Mouse (Mus musculus) lung, embryonic 14.5 days (tissue): ENCODE data around the gene Lgals1. TPM values are rescaled to one million over a fixed set of nuclear protein-coding genes. Genes with fewer than 3 reads are reported as not detected.

Experiments used
- ATAC-seq: fragments of 200-750 bp; cut with Nextera tagmentation; 2 replicates; pipeline ENCODE4 v1.8.0; 2017; ENCODE audit warnings: mild to moderate bottlenecking, moderate TSS enrichment, moderate library complexity; ENCODE audit not compliant: insufficient read depth
- DNase-seq: peaks from one replicate; pipeline ENCODE4 v3.0.0-alpha.2; 2015
- H3K27ac ChIP-seq: fragments of 300-500 bp; sonication (generic); 2 replicates; pipeline ENCODE4 v1.5.1; 2014; ENCODE audit warnings: low read depth, mild to moderate bottlenecking, moderate library complexity
- H3K27me3 ChIP-seq: fragments of 300-500 bp; sonication (generic); 2 replicates; pipeline ENCODE4 v1.6.1; 2014; ENCODE audit warnings: low read length, control low read depth; ENCODE audit not compliant: insufficient read depth
- H3K36me3 ChIP-seq: fragments of 300-500 bp; sonication (generic); 2 replicates; pipeline ENCODE4 v1.6.1; 2014; ENCODE audit warnings: control low read depth; ENCODE audit not compliant: insufficient read depth
- H3K4me1 ChIP-seq: fragments of 300-500 bp; sonication (generic); 2 replicates; pipeline ENCODE4 v1.6.1; 2014; ENCODE audit warnings: antibody characterized with exemption, control low read depth; ENCODE audit not compliant: insufficient read depth
- H3K4me2 ChIP-seq: fragments of 300-500 bp; sonication (generic); 2 replicates; pipeline ENCODE4 v1.6.1; 2014; ENCODE audit warnings: mild to moderate bottlenecking
- H3K4me3 ChIP-seq: fragments of 300-500 bp; sonication (generic); 2 replicates; pipeline ENCODE4 v1.5.1; 2014; ENCODE audit warnings: low read depth, low read length
- H3K9ac ChIP-seq: fragments of 300-500 bp; sonication (generic); 2 replicates; pipeline ENCODE4 v1.6.1; 2014
- H3K9me3 ChIP-seq: fragments of 300-500 bp; sonication (generic); 2 replicates; pipeline ENCODE4 v1.6.1; 2016; ENCODE audit warnings: low read depth, low read length, control low read depth
- CTCF ChIP-seq: IDR thresholded peaks from 2 replicates; pipeline ENCODE4 v1.5.1; 2016; ENCODE audit warnings: antibody characterized with exemption, low read depth
- WGBS: fragments of 180-500 bp; shearing (Covaris S2); extraction: QIAGEN DNeasy Blood & Tissue Kit; methylation state at CpG from one replicate; pipeline ENCODE4 v1.1.7; 2014; 5-methylcytosine and 5-hydroxymethylcytosine counted together
- polyA plus RNA-seq: library from polyadenylated mRNA; unstranded; fragments of >200 nt; fragmentation: Nextera tagmentation; extraction: Ambion mirVana; gene quantifications from 2 replicates; pipeline ENCODE4 v1.2.1, GENCODE M21; 2014

Lgals1 gene
- polyA plus RNA-seq, 1 experiment from 2014 or later = 799 TPM

- Histone ChIP-seq H3K9ac (no peak overlapping the region), H3K36me3 (no peaks in the 10 kb centered on the region), H3K4me1 (no peaks in the 10 kb centered on the region), H3K27me3 (no peaks in the 10 kb centered on the region), H3K4me2 (no peak overlapping the region), H3K27ac (no peak overlapping the region), H3K9me3 (no peaks in the 10 kb centered on the region), H3K4me3 (no peak overlapping the region)
- 0 out of 2 replicates have a peak, but pooled peaks have one; percentile 4 for TF ChIP-seq CTCF
- WGBS = 68% methylated on average over 3 of the region's 3 CpGs
- DNase-seq (no peak), ATAC-seq (no peak)
Observed at GRCm38 (mm10) chr15:78955663-78956062, 29.1 kb downstream of the Lgals1 start.

GRCm38 (mm10) chr15:78956351-78956750 is 29.8 kb downstream of the Lgals1 start:
- Histone ChIP-seq H3K27ac (no peak overlapping the region), H3K4me1 (no peaks in the 10 kb centered on the region), H3K9ac (no peak overlapping the region), H3K4me3 (no peak overlapping the region), H3K27me3 (no peaks in the 10 kb centered on the region), H3K4me2 (no peak overlapping the region), H3K36me3 (no peaks in the 10 kb centered on the region), H3K9me3 (no peaks in the 10 kb centered on the region)
- peak; percentile 32 for DNase-seq
- peak; percentile 59 for TF ChIP-seq CTCF
- peak; percentile 41; the same call in 1 of the 2 replicates for ATAC-seq
- 64% methylated on average over 4 of the region's 4 CpGs for WGBS

GRCm38 (mm10) chr15:78957021-78957420 is 30.5 kb downstream of the Lgals1 start:
- DNase-seq (no peak), ATAC-seq (no peak)
- Histone ChIP-seq H3K4me2 (no peak overlapping the region), H3K4me3 (no peak overlapping the region), H3K36me3 (no peaks in the 10 kb centered on the region), H3K27ac (no peak overlapping the region; the same call in 1 of the 2 replicates), H3K4me1 (no peaks in the 10 kb centered on the region), H3K9me3 (no peaks in the 10 kb centered on the region), H3K27me3 (no peaks in the 10 kb centered on the region), H3K9ac (no peak overlapping the region)
- no peak for TF ChIP-seq CTCF
- 39% methylated on average over 15 of the region's 15 CpGs for WGBS

GRCm38 (mm10) chr15:78959537-78959936 is 33.0 kb downstream of the Lgals1 start:
- Histone ChIP-seq H3K27me3 (no peaks in the 10 kb centered on the region), H3K9me3 (no peaks in the 10 kb centered on the region), H3K4me1 (no peaks in the 10 kb centered on the region), H3K4me3 (no peak overlapping the region), H3K36me3 (no peaks in the 10 kb centered on the region), H3K4me2 (no peak overlapping the region), H3K9ac (no peak overlapping the region), H3K27ac (no peak overlapping the region)
- ATAC-seq (no peak), DNase-seq (no peak)
- WGBS = 79% methylated on average over 11 of the region's 11 CpGs
- no peak for TF ChIP-seq CTCF

- no peak for ATAC-seq
- H3K9ac ChIP-seq = no peak overlapping the region
Observed at GRCm38 (mm10) chr15:78960088-78960487, 33.6 kb downstream of the Lgals1 start.

GRCm38 (mm10) chr15:78962885-78963284 is 36.4 kb downstream of the Lgals1 start:
- Histone ChIP-seq H3K4me3 (no peak overlapping the region), H3K4me2 (no peak overlapping the region), H3K27ac (no peak overlapping the region), H3K4me1 (no peaks in the 10 kb centered on the region), H3K9ac (no peak overlapping the region), H3K36me3 (no peaks in the 10 kb centered on the region), H3K9me3 (no peaks in the 10 kb centered on the region), H3K27me3 (no peaks in the 10 kb centered on the region)
- ATAC-seq (peak; percentile 63; the same call in 1 of the 2 replicates), DNase-seq (peak; percentile 85)
- peak; percentile 91 for TF ChIP-seq CTCF
- WGBS = 35% methylated on average over 2 of the region's 2 CpGs

More at GRCm38 (mm10) chr15:78960088-78960487, 33.6 kb downstream of the Lgals1 start:
- WGBS = 67% methylated on average over 4 of the region's 4 CpGs
- Histone ChIP-seq H3K27me3 (no peaks in the 10 kb centered on the region), H3K27ac (no peak overlapping the region), H3K4me1 (no peaks in the 10 kb centered on the region), H3K4me3 (no peak overlapping the region), H3K4me2 (no peak overlapping the region), H3K36me3 (no peaks in the 10 kb centered on the region), H3K9me3 (no peaks in the 10 kb centered on the region)
- no peak for DNase-seq
- TF ChIP-seq CTCF = no peak

- WGBS = 67% methylated on average over 6 of the region's 6 CpGs
- no peak overlapping the region for H3K4me2 ChIP-seq
- no peaks in the 10 kb centered on the region for H3K4me1 ChIP-seq
- ATAC-seq = no peak
- H3K36me3 ChIP-seq = no peaks in the 10 kb centered on the region
- H3K9ac ChIP-seq = no peak overlapping the region
- DNase-seq = no peak
- H3K27ac ChIP-seq = no peak overlapping the region
- H3K27me3 ChIP-seq = no peaks in the 10 kb centered on the region
- no peak overlapping the region for H3K4me3 ChIP-seq
- TF ChIP-seq CTCF = no peak
- H3K9me3 ChIP-seq = no peaks in the 10 kb centered on the region
Observed at GRCm38 (mm10) chr15:78971626-78972025, 45.1 kb downstream of the Lgals1 start.

- H3K4me1 ChIP-seq = peaks cover 7% of the 10 kb centered on the region
- ATAC-seq (no peak), DNase-seq (no peak)
- H3K36me3 ChIP-seq = no peaks in the 10 kb centered on the region
- TF ChIP-seq CTCF = peak; percentile 43
- no peak overlapping the region for H3K4me3 ChIP-seq
- H3K4me2 ChIP-seq = no peak overlapping the region
- no peak overlapping the region for H3K9ac ChIP-seq
- H3K9me3 ChIP-seq = no peaks in the 10 kb centered on the region
- H3K27ac ChIP-seq = no peak overlapping the region
- WGBS = 73% methylated on average over 7 of the region's 7 CpGs
- H3K27me3 ChIP-seq = no peaks in the 10 kb centered on the region
Observed at GRCm38 (mm10) chr15:78973950-78974349, 47.4 kb downstream of the Lgals1 start.
